Mouse (Mus musculus): ENCODE measurements around the gene Thoc6.

DNA sequence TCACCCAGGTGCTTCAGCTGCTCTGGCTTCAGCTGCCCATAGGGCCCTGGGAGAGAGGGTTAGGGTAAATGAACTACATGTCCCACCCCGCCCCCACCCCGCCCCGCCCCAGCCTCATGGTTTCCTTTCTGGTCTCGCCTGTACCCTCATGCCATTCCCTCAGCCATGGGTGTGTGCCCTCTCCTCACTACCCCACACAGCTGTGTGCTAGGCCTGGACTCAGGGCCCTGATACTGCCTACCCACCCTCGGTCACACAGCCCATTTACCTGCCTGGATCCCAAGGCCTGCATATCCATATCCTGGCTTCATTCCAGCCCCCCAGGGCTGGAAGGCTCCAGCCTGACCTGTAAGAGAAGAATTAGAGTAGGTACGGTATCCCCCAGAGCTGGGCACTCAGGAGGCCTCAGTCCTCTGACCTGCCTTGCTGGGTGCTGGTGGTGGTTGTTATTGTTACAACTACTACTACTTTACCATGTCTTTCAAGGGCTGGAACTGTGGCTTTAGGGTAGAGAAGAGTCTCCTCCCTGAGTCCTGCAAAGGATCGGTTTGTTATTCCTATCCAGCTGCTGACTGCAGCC is 31.9 kb upstream of the Thoc6 start:
- TF ChIP-seq MAX (IDR thresholded peaks at IDR 0.05) (no peak), CTCF (IDR thresholded peaks at IDR 0.05; ENCODE audit: control insufficient read depth, insufficient read depth, insufficient read length) (no peak), MYOG (IDR thresholded peaks at IDR 0.05; ENCODE audit: control insufficient read depth, extremely low read depth, insufficient read length) (no peak), FOSL1 (IDR thresholded peaks at IDR 0.05; ENCODE audit: insufficient read depth, low read length, poor library complexity, severe bottlenecking) (no peak), USF1 (IDR thresholded peaks at IDR 0.05; ENCODE audit: low read depth) (no peak)
